Mouse (Mus musculus) heart, postnatal 0 days (tissue): ENCODE results near the gene Chst7. TPM values are rescaled to one million over a fixed set of nuclear protein-coding genes. Genes with fewer than 3 reads are reported as not detected.

Experiments used
- ATAC-seq: fragments of 200-750 bp; cut with Nextera tagmentation; 2 replicates; pipeline ENCODE4 v1.8.0; 2017; ENCODE audit warnings: low read depth, moderate number of reproducible peaks, moderate library complexity; ENCODE audit not compliant: insufficient read depth
- DNase-seq: peaks from one replicate; pipeline ENCODE4 v3.0.0-alpha.2; 2016; ENCODE audit warnings: low spot score
- H3K27ac ChIP-seq: fragments of 300-500 bp; sonication (generic); 2 replicates; pipeline ENCODE4 v1.5.1; 2014; ENCODE audit warnings: low read depth, mild to moderate bottlenecking
- H3K27me3 ChIP-seq: fragments of 300-500 bp; sonication (generic); 2 replicates; pipeline ENCODE4 v1.6.1; 2014; ENCODE audit warnings: low read length, mixed read lengths; ENCODE audit not compliant: control insufficient read depth, insufficient read depth
- H3K36me3 ChIP-seq: fragments of 300-500 bp; sonication (generic); replicated peaks from 2 replicates; pipeline ENCODE4 v1.6.1; 2014; ENCODE audit warnings: low read length, mixed read lengths; ENCODE audit not compliant: control insufficient read depth, insufficient read depth
- H3K4me1 ChIP-seq: fragments of 300-500 bp; sonication (generic); 2 replicates; pipeline ENCODE4 v1.6.1; 2014; ENCODE audit warnings: antibody characterized with exemption; ENCODE audit not compliant: control insufficient read depth, insufficient read depth
- H3K4me2 ChIP-seq: fragments of 300-500 bp; sonication (generic); 2 replicates; pipeline ENCODE4 v1.6.1; 2014; ENCODE audit warnings: low read depth, mild to moderate bottlenecking, low read length, moderate library complexity
- H3K4me3 ChIP-seq: fragments of 300-500 bp; sonication (generic); 2 replicates; pipeline ENCODE4 v1.5.1; 2014; ENCODE audit warnings: low read depth, low read length
- H3K9ac ChIP-seq: fragments of 300-500 bp; sonication (generic); replicated peaks from 2 replicates; pipeline ENCODE4 v1.6.1; 2014; ENCODE audit warnings: low read depth, low read length, mixed read lengths
- H3K9me3 ChIP-seq: fragments of 300-500 bp; sonication (generic); replicated peaks from 2 replicates; pipeline ENCODE4 v1.6.1; 2016; ENCODE audit warnings: low read length; ENCODE audit not compliant: control insufficient read depth
- CTCF ChIP-seq: IDR thresholded peaks from 2 replicates; pipeline ENCODE4 v1.5.1; 2016; ENCODE audit warnings: antibody characterized with exemption, control low read depth, low read depth
- EP300 ChIP-seq: IDR thresholded peaks from 2 replicates; pipeline ENCODE4 v1.6.1; 2016; ENCODE audit warnings: antibody characterized with exemption, low read depth
- WGBS: fragments of 180-500 bp; shearing (Covaris S2); extraction: QIAGEN DNeasy Blood & Tissue Kit; methylation state at CpG from one replicate; pipeline ENCODE4 v1.1.7; 2014; 5-methylcytosine and 5-hydroxymethylcytosine counted together
- polyA plus RNA-seq: library from polyadenylated mRNA; unstranded; fragments of >200 nt; fragmentation: Nextera tagmentation; extraction: Ambion mirVana; gene quantifications from 2 replicates; pipeline ENCODE4 v1.2.1, GENCODE M21; 2015
- total RNA-seq: library from RNA; depleted of rRNA; stranded (reverse); fragments of >200 nt; gene quantifications from 2 replicates; pipeline ENCODE4 v1.2.3, GENCODE M21; 2014; ENCODE audit warnings: low replicate concordance; rRNA removed

Chst7 gene
- total RNA-seq (7.8 and 12.9 TPM in 2 replicates), polyA plus RNA-seq (6.6 and 7.1 TPM in 2 replicates)

GRCm38 (mm10) chrX:20059381-20059971 is at the start of gene Chst7:
Chst7 (plus strand) TSS chrX:20059560.
- Histone ChIP-seq H3K27ac (peak within 1 kb of the TSS; percentile 43; the same call in 1 of the 2 replicates), H3K9ac (peak within 1 kb of the TSS; percentile 25; the same call in 1 of the 2 replicates), H3K36me3 (no peaks in the 10 kb centered on the region), H3K27me3 (no peaks in the 10 kb centered on the region), H3K4me2 (peak within 1 kb of the TSS; percentile 74), H3K4me1 (no peaks in the 10 kb centered on the region), H3K4me3 (peak within 1 kb of the TSS; percentile 52), H3K9me3 (no peaks in the 10 kb centered on the region)
- ATAC-seq, result peak; percentile 94
- WGBS, result 27% methylated on average over 36 of the region's 40 CpGs
- TF ChIP-seq EP300 (no peak), CTCF (no peak)
- peak; percentile 69 for DNase-seq

DNA sequence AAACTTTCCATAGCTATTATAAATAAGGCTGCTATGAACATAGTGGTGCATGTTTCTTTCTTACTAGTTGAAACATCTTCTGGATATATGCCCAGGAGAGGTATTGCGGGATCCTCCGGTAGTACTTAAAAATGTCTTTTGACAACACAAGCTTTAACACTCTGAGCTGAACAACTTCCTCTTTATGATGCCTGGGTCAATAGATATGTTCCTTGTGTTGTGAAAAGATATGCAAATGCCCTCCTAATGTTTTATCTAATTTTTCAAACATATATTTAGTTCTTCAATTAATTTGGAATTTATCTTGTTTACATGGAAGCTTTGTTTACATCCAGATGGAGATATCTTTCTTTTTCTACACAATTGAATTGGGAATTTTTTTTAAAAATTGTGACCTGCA is 47.1 kb upstream of the Chst7 start:
- H3K27ac ChIP-seq, result no peak overlapping the region
- H3K36me3 ChIP-seq, result no peaks in the 10 kb centered on the region
- H3K4me2 ChIP-seq, result no peak overlapping the region
- 93% methylated on average over 2 of the region's 2 CpGs for WGBS
- no peak for DNase-seq
- H3K9ac ChIP-seq, result no peak overlapping the region
- no peaks in the 10 kb centered on the region for H3K27me3 ChIP-seq
- H3K4me1 ChIP-seq, result no peaks in the 10 kb centered on the region
- H3K9me3 ChIP-seq, result no peaks in the 10 kb centered on the region
- no peak overlapping the region for H3K4me3 ChIP-seq
- no peak for ATAC-seq
- TF ChIP-seq EP300 (no peak), CTCF (no peak)

DNA sequence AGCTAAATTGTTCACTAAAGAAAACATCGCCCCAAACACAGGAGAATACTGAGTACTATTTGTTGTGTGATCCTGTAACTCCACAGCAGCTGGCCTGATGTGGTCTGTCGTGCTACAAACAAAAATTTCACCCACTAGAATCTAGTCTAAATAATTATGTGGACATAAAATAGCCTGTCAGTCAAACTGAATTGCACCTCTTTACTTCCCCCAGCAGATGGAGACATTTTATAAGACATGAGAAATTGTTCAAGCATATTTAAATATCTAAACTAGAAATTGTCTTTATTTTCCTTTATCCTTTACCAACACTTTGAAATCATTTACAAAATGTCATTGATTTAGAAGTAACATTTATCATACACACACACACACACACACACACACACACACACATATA is 38.4 kb upstream of the Chst7 start:
- no peak overlapping the region for H3K4me2 ChIP-seq
- ATAC-seq (no peak), DNase-seq (no peak)
- H3K9me3 ChIP-seq, result no peaks in the 10 kb centered on the region
- H3K27ac ChIP-seq, result no peak overlapping the region
- no peaks in the 10 kb centered on the region for H3K36me3 ChIP-seq
- no peak overlapping the region for H3K9ac ChIP-seq
- H3K4me1 ChIP-seq, result no peaks in the 10 kb centered on the region
- H3K27me3 ChIP-seq, result no peaks in the 10 kb centered on the region
- H3K4me3 ChIP-seq, result no peak overlapping the region
- WGBS, result 22% methylated on average over 2 of the region's 2 CpGs
- TF ChIP-seq EP300, result no peak
- peak; percentile 52 for TF ChIP-seq CTCF

- peak overlapping the region; percentile 25; the same call in 1 of the 2 replicates for H3K9ac ChIP-seq
- peak overlapping the region; percentile 52 for H3K4me3 ChIP-seq
- H3K4me2 ChIP-seq, result peak overlapping the region; percentile 74
- no peaks in the 10 kb centered on the region for H3K36me3 ChIP-seq
- TF ChIP-seq CTCF (no peak), EP300 (no peak)
- DNase-seq (no peak), ATAC-seq (peak; percentile 39)
- H3K4me1 ChIP-seq, result no peaks in the 10 kb centered on the region
- WGBS, result 27% methylated on average over 60 of the region's 65 CpGs
- H3K27me3 ChIP-seq, result no peaks in the 10 kb centered on the region
- no peak overlapping the region for H3K27ac ChIP-seq
- H3K9me3 ChIP-seq, result no peaks in the 10 kb centered on the region
Measured at GRCm38 (mm10) chrX:20060096-20060768, 872 bp downstream of the Chst7 start.

GRCm38 (mm10) chrX:20060769-20061315 is 1.5 kb downstream of the Chst7 start:
- no peak for DNase-seq

More at GRCm38 (mm10) chrX:20060769-20061315, 1.5 kb downstream of the Chst7 start:
- TF ChIP-seq CTCF (no peak), EP300 (no peak)
- Histone ChIP-seq H3K36me3 (no peaks in the 10 kb centered on the region), H3K4me1 (no peaks in the 10 kb centered on the region), H3K4me3 (peak overlapping the region; percentile 52), H3K4me2 (peak overlapping the region; percentile 74), H3K27ac (no peak overlapping the region), H3K9me3 (no peaks in the 10 kb centered on the region), H3K9ac (0 out of 2 replicates have a peak overlapping the region, but pooled peaks have one; percentile 15), H3K27me3 (no peaks in the 10 kb centered on the region)
- WGBS, result 18% methylated on average over 43 of the region's 47 CpGs
- no peak for ATAC-seq
